Mouse (Mus musculus): Measurements from ENCODE around the gene Pxt1. TPM values are rescaled to one million over a fixed set of nuclear protein-coding genes. Genes with fewer than 3 reads are reported as not detected.

Pxt1 gene
- polyA plus RNA-seq, 1 experiment = not detected

DNA sequence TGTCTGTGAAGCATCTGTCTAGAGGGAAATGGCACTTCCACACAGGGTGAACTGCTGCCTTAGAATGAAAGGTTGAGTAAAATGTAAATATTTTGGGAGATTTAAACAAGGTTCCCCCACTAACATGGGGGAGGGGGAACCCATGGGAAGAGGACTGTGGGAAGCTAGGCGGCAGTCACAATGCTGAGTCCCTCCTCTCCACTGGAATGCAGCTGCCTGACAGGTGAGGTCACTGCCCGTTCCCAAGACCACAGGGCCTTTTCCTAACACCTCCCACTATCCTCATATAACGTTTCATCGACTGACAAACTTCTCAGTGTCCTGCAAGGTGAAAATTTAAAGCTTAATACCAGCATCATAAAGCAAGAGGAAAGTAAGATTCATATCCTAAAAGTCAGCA lies 39.0 kb upstream of the Pxt1 start:
- Histone ChIP-seq H3ac (ENCODE audit: control insufficient read depth, insufficient read length) (no peak overlapping the region), H3K4me3 (no peak overlapping the region)
- peak in 2 of 3 experiments; percentile 15 to 75 for TF ChIP-seq MYOD1 (IDR thresholded peaks at IDR 0.05; ENCODE audit: control insufficient read depth in 1 of 3, insufficient read length in 2 of 3, low read depth in 2 of 3)
- TF ChIP-seq MYOG (IDR thresholded peaks at IDR 0.05; ENCODE audit: control insufficient read depth in 1 of 3, insufficient read depth in 1 of 3, insufficient read length in 2 of 3, low read depth in 2 of 3) = peak in 1 of 3 experiments; percentile 53
- no peak for TF ChIP-seq REST (IDR thresholded peaks at IDR 0.05; ENCODE audit: insufficient read depth, insufficient read length)
- TF ChIP-seq USF1 (IDR thresholded peaks at IDR 0.05; ENCODE audit: low read depth) = no peak

DNA sequence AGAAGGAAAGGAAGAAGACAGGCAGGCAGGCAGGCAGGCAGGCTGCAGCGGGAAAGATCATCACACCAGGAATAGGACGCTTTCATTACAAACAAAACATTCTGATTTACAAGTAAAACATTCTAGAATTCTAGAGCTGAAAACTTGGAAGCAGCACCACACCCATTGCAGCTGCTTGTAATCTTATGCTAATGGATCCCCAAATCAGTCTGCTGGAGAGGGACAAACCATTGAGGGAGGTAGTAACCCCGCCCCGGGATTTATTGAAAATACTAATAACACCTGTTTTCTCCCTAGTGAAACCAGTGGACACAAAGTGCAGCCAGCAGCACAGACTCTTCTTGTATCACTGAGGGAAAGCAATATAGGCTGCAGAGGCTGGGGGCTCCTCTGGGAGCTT lies 37.4 kb upstream of the Pxt1 start:
- H3ac ChIP-seq (ENCODE audit: control insufficient read depth, insufficient read length) = no peak overlapping the region
- no peak overlapping the region for H3K4me3 ChIP-seq
- H3K4me2 ChIP-seq (ENCODE audit: low read depth) = no peak overlapping the region
- H3K27me3 ChIP-seq (ENCODE audit: control insufficient read depth, insufficient read depth, insufficient read length) = no peaks in the 10 kb centered on the region
- H3K36me3 ChIP-seq (ENCODE audit: control insufficient read depth, insufficient read depth) = peaks cover 22% of the 10 kb centered on the region
- no peaks in the 10 kb centered on the region for H3K79me2 ChIP-seq (ENCODE audit: control insufficient read depth, insufficient read depth)
- TF ChIP-seq SRF (IDR thresholded peaks at IDR 0.05; ENCODE audit: control insufficient read depth, insufficient read length, low read depth) = no peak
- no peak for TF ChIP-seq MYOG (IDR thresholded peaks at IDR 0.05; ENCODE audit: control insufficient read depth in 1 of 3, insufficient read depth in 1 of 3, insufficient read length in 2 of 3, low read depth in 2 of 3)
- no peak for TF ChIP-seq MAX (IDR thresholded peaks at IDR 0.05; ENCODE audit: low read depth)
- TF ChIP-seq MYOD1 (IDR thresholded peaks at IDR 0.05; ENCODE audit: control insufficient read depth in 1 of 3, insufficient read length in 2 of 3, low read depth in 2 of 3) = peak in 1 of 3 experiments; percentile 29
- no peak for TF ChIP-seq CEBPB (IDR thresholded peaks at IDR 0.05; ENCODE audit: insufficient read depth, poor library complexity, severe bottlenecking)
- TF ChIP-seq REST (IDR thresholded peaks at IDR 0.05; ENCODE audit: insufficient read depth, insufficient read length) = no peak
- TF ChIP-seq TCF3 (IDR thresholded peaks at IDR 0.05; ENCODE audit: insufficient read length, low read depth) = no peak

More for the DNA sequence above, 39.0 kb upstream of the Pxt1 start:
- Histone ChIP-seq H3K4me2 (ENCODE audit: low read depth) (no peak overlapping the region), H3K36me3 (ENCODE audit: control insufficient read depth, insufficient read depth) (peaks cover 31% of the 10 kb centered on the region), H3K27me3 (ENCODE audit: control insufficient read depth, insufficient read depth, insufficient read length) (no peaks in the 10 kb centered on the region), H3K79me2 (ENCODE audit: control insufficient read depth, insufficient read depth) (no peaks in the 10 kb centered on the region)

DNA sequence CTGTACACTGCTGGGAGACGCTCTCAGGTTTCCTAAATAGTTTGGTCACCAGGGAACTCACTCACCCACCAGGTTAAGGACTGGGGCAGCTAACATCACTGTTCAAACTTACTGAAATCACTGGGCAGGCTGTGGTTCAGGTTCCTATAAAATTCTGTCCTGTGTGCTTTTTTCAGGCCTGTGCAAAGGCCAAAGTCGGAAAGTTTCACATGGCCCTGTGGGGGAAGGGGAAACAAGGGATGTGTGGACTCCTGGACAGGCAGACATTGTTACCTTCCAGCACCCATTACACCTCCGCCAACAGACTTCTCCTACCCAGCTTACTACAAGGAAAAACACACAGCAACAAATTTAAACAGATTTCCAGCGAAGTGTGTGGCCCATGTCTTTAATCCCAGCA lies 35.5 kb upstream of the Pxt1 start:
- no peak overlapping the region for H3ac ChIP-seq (ENCODE audit: control insufficient read depth, insufficient read length)
- H3K79me2 ChIP-seq (ENCODE audit: control insufficient read depth, insufficient read depth) = no peaks in the 10 kb centered on the region
- peaks cover 19% of the 10 kb centered on the region for H3K36me3 ChIP-seq (ENCODE audit: control insufficient read depth, insufficient read depth)
- H3K27me3 ChIP-seq (ENCODE audit: control insufficient read depth, insufficient read depth, insufficient read length) = no peaks in the 10 kb centered on the region
- no peak overlapping the region for H3K4me2 ChIP-seq (ENCODE audit: low read depth)
- TF ChIP-seq POLR2A (IDR thresholded peaks at IDR 0.05; ENCODE audit: insufficient read length, low read depth) = no peak
- TF ChIP-seq MYOD1 (IDR thresholded peaks at IDR 0.05; ENCODE audit: control insufficient read depth in 1 of 3, insufficient read length in 2 of 3, low read depth in 2 of 3) = no peak
- no peak for TF ChIP-seq TCF12 (IDR thresholded peaks at IDR 0.05; ENCODE audit: insufficient read depth, poor library complexity, severe bottlenecking)
- TF ChIP-seq E2F4 (IDR thresholded peaks at IDR 0.05; ENCODE audit: insufficient read depth) = no peak
- TF ChIP-seq REST (IDR thresholded peaks at IDR 0.05; ENCODE audit: insufficient read depth, insufficient read length) = no peak
- TF ChIP-seq SRF (IDR thresholded peaks at IDR 0.05; ENCODE audit: control insufficient read depth, insufficient read length, low read depth) = no peak
- TF ChIP-seq USF1 (IDR thresholded peaks at IDR 0.05; ENCODE audit: low read depth) = no peak
- TF ChIP-seq MYOG (IDR thresholded peaks at IDR 0.05; ENCODE audit: control insufficient read depth in 1 of 3, insufficient read depth in 1 of 3, insufficient read length in 2 of 3, low read depth in 2 of 3) = no peak
- TF ChIP-seq TCF3 (IDR thresholded peaks at IDR 0.05; ENCODE audit: insufficient read length, low read depth) = no peak
- TF ChIP-seq MAX (IDR thresholded peaks at IDR 0.05; ENCODE audit: low read depth) = no peak
- TF ChIP-seq POLR2AphosphoS2 (IDR thresholded peaks at IDR 0.05; ENCODE audit: insufficient read length, low read depth) = no peak
- TF ChIP-seq CEBPB (IDR thresholded peaks at IDR 0.05; ENCODE audit: insufficient read depth, poor library complexity, severe bottlenecking) = no peak
- H3K4me3 ChIP-seq = no peak overlapping the region

GRCm38 (mm10) chr17:28970122-28970521 lies 26.5 kb upstream of the Pxt1 start:
- Histone ChIP-seq H3K36me3 (ENCODE audit: control insufficient read depth, insufficient read depth) (peaks cover 72% of the 10 kb centered on the region), H3K27me3 (ENCODE audit: control insufficient read depth, insufficient read depth, insufficient read length) (no peaks in the 10 kb centered on the region), H3ac (ENCODE audit: control insufficient read depth, insufficient read length) (no peak overlapping the region), H3K4me2 (ENCODE audit: low read depth) (no peak overlapping the region), H3K79me2 (ENCODE audit: control insufficient read depth, insufficient read depth) (no peaks in the 10 kb centered on the region), H3K4me3 (no peak overlapping the region)
- TF ChIP-seq CEBPB (IDR thresholded peaks at IDR 0.05; ENCODE audit: insufficient read depth, poor library complexity, severe bottlenecking) (no peak), MYOD1 (IDR thresholded peaks at IDR 0.05; ENCODE audit: control insufficient read depth in 1 of 3, insufficient read length in 2 of 3, low read depth in 2 of 3) (no peak), MAX (IDR thresholded peaks at IDR 0.05; ENCODE audit: low read depth) (no peak), TCF3 (IDR thresholded peaks at IDR 0.05; ENCODE audit: insufficient read length, low read depth) (no peak), USF1 (IDR thresholded peaks at IDR 0.05; ENCODE audit: low read depth) (no peak), E2F4 (IDR thresholded peaks at IDR 0.05; ENCODE audit: insufficient read depth) (no peak), POLR2A (IDR thresholded peaks at IDR 0.05; ENCODE audit: insufficient read length, low read depth) (no peak), REST (IDR thresholded peaks at IDR 0.05; ENCODE audit: insufficient read depth, insufficient read length) (no peak), TCF12 (IDR thresholded peaks at IDR 0.05; ENCODE audit: insufficient read depth, poor library complexity, severe bottlenecking) (no peak), SRF (IDR thresholded peaks at IDR 0.05; ENCODE audit: control insufficient read depth, insufficient read length, low read depth) (no peak), MYOG (IDR thresholded peaks at IDR 0.05; ENCODE audit: control insufficient read depth in 1 of 3, insufficient read depth in 1 of 3, insufficient read length in 2 of 3, low read depth in 2 of 3) (no peak)

GRCm38 (mm10) chr17:28967021-28967610 lies 23.5 kb upstream of the Pxt1 start:
- H3K79me2 ChIP-seq (ENCODE audit: control insufficient read depth, insufficient read depth) = peaks cover 5% of the 10 kb centered on the region
- H3K4me2 ChIP-seq (ENCODE audit: low read depth) = no peak overlapping the region
- no peak overlapping the region for H3ac ChIP-seq (ENCODE audit: control insufficient read depth, insufficient read length)
- H3K36me3 ChIP-seq (ENCODE audit: control insufficient read depth, insufficient read depth) = peaks cover 76% of the 10 kb centered on the region
- no peak overlapping the region for H3K4me3 ChIP-seq
- no peaks in the 10 kb centered on the region for H3K27me3 ChIP-seq (ENCODE audit: control insufficient read depth, insufficient read depth, insufficient read length)
- TF ChIP-seq E2F4 (IDR thresholded peaks at IDR 0.05; ENCODE audit: insufficient read depth) (no peak), SRF (IDR thresholded peaks at IDR 0.05; ENCODE audit: control insufficient read depth, insufficient read length, low read depth) (no peak), MAX (IDR thresholded peaks at IDR 0.05; ENCODE audit: low read depth) (no peak), POLR2AphosphoS2 (IDR thresholded peaks at IDR 0.05; ENCODE audit: insufficient read length, low read depth) (no peak), MYOD1 (IDR thresholded peaks at IDR 0.05; ENCODE audit: control insufficient read depth in 1 of 3, insufficient read length in 2 of 3, low read depth in 2 of 3) (no peak), REST (IDR thresholded peaks at IDR 0.05; ENCODE audit: insufficient read depth, insufficient read length) (no peak), TCF12 (IDR thresholded peaks at IDR 0.05; ENCODE audit: insufficient read depth, poor library complexity, severe bottlenecking) (no peak)

Measured in myocyte (in vitro differentiated cells).